Mouse (Mus musculus) embryonic facial prominence, embryonic 11.5 days (tissue): Measurements from ENCODE around the gene Vmn1r63. TPM values are rescaled to one million over a fixed set of nuclear protein-coding genes. Genes with fewer than 3 reads are reported as not detected.
"Not testable (repeated sequence)": the region's sequence is repeated elsewhere in the genome, so short reads cannot be mapped to it uniquely, and the experiment has no call there.

Source experiments
- ATAC-seq: fragments of 200-750 bp; cut with Nextera tagmentation; replicated peaks from 2 replicates; pipeline ENCODE4 v1.8.0; 2017; ENCODE audit warnings: low read depth; ENCODE audit not compliant: insufficient number of reproducible peaks, low FRiP score, low TSS enrichment
- DNase-seq: peaks from one replicate; pipeline ENCODE4 v3.0.0-alpha.2; 2015; ENCODE audit warnings: low spot score
- H3K27ac ChIP-seq: fragments of 300-500 bp; sonication (generic); replicated peaks from 2 replicates; pipeline ENCODE4 v1.5.1; 2014; ENCODE audit warnings: mild to moderate bottlenecking, low read depth, low read length, control low read depth
- H3K27me3 ChIP-seq: fragments of 300-500 bp; sonication (generic); 2 replicates; pipeline ENCODE4 v1.6.1; 2014; ENCODE audit warnings: mild to moderate bottlenecking, low read length, moderate library complexity, mixed read lengths; ENCODE audit not compliant: control insufficient read depth, insufficient read depth
- H3K36me3 ChIP-seq: fragments of 300-500 bp; sonication (generic); replicated peaks from 2 replicates; pipeline ENCODE4 v1.6.1; 2014; ENCODE audit warnings: low read depth, mild to moderate bottlenecking, low read length, moderate library complexity, mixed read lengths; ENCODE audit not compliant: control insufficient read depth, insufficient read depth
- H3K4me1 ChIP-seq: fragments of 300-500 bp; sonication (generic); 2 replicates; pipeline ENCODE4 v1.6.1; 2014; ENCODE audit warnings: low read length, mixed read lengths; ENCODE audit not compliant: control insufficient read depth, insufficient read depth
- H3K4me2 ChIP-seq: fragments of 300-500 bp; sonication (generic); 2 replicates; pipeline ENCODE4 v1.6.1; 2014; ENCODE audit warnings: low read depth, mild to moderate bottlenecking, control low read depth, low read length, moderate library complexity
- H3K4me3 ChIP-seq: fragments of 300-500 bp; sonication (generic); 2 replicates; pipeline ENCODE4 v1.5.1; 2014; ENCODE audit warnings: low read depth, low read length, control low read depth
- H3K9ac ChIP-seq: fragments of 300-500 bp; sonication (generic); replicated peaks from 2 replicates; pipeline ENCODE4 v1.6.1; 2014; ENCODE audit warnings: mild to moderate bottlenecking, control low read depth, low read length
- H3K9me3 ChIP-seq: fragments of 300-500 bp; sonication (generic); replicated peaks from 2 replicates; pipeline ENCODE4 v1.6.1; 2016; ENCODE audit warnings: mild to moderate bottlenecking, low read length, inconsistent platforms, mixed read lengths; ENCODE audit not compliant: control insufficient read depth
- WGBS: fragments of 180-500 bp; shearing (Covaris S2); extraction: QIAGEN DNeasy Blood & Tissue Kit; methylation state at CpG from one replicate; pipeline ENCODE4 v1.1.7; 2014; 5-methylcytosine and 5-hydroxymethylcytosine counted together
- polyA plus RNA-seq: library from polyadenylated mRNA; unstranded; fragments of >200 nt; fragmentation: Nextera tagmentation; extraction: Ambion mirVana; gene quantifications from 2 replicates; pipeline ENCODE4 v1.2.1, GENCODE M21; 2014

The Vmn1r63 gene
- polyA plus RNA-seq = not detected in 2 replicates

- not testable (repeated sequence) for H3K9me3 ChIP-seq, H3K27ac ChIP-seq, H3K4me1 ChIP-seq, H3K4me3 ChIP-seq, H3K27me3 ChIP-seq, H3K4me2 ChIP-seq, H3K9ac ChIP-seq, H3K36me3 ChIP-seq, DNase-seq, ATAC-seq
- no CpG with 5 or more reads among the region's 2 CpGs for WGBS
Measured at GRCm38 (mm10) chr7:5805345-5805744, at the start of gene Vmn1r63. Gene Vmn1r63, minus strand, starts transcription at chr7:5805445.

Other genes with a start within 250 kb of the Vmn1r63 start
- not detected in 2 replicates for gene Vmn1r61, start 192.2 kb downstream of the Vmn1r63 start, polyA plus RNA-seq
- not detected in 2 replicates for gene Vmn1r62, start 131.8 kb downstream of the Vmn1r63 start, polyA plus RNA-seq
- not detected in 2 replicates for gene Vmn1r64, start 79.1 kb upstream of the Vmn1r63 start, polyA plus RNA-seq
- gene Vmn1r65, start 205.6 kb upstream of the Vmn1r63 start, polyA plus RNA-seq = not detected in 2 replicates
- not detected in 2 replicates for gene Nlrp4c, start 239.7 kb upstream of the Vmn1r63 start, polyA plus RNA-seq